Mouse (Mus musculus): ENCODE data around the gene Adgrl4.

Adgrl4 gene

GRCm38 (mm10) chr3:151488853-151489252 is 51.2 kb downstream of the Adgrl4 start:
- no peak for DNase-seq (ENCODE audit: low read depth, low spot score)

GRCm38 (mm10) chr3:151505606-151506005 is 67.9 kb downstream of the Adgrl4 start:
- no peak for DNase-seq (ENCODE audit: low read depth, low spot score)

- no peak for DNase-seq (ENCODE audit: low read depth, low spot score)
Measured at GRCm38 (mm10) chr3:151511184-151511583, 73.5 kb downstream of the Adgrl4 start.

- DNase-seq (ENCODE audit: low read depth, low spot score) = no peak
Measured at GRCm38 (mm10) chr3:151547182-151547581, 109.5 kb downstream of the Adgrl4 start.

GRCm38 (mm10) chr3:151551002-151551401 is 113.3 kb downstream of the Adgrl4 start:
- peak; percentile 39 for DNase-seq (ENCODE audit: low read depth, low spot score)

- no peak for DNase-seq (ENCODE audit: low read depth, low spot score)
Measured at GRCm38 (mm10) chr3:151556635-151557034, 118.9 kb downstream of the Adgrl4 start.

- no peak for DNase-seq (ENCODE audit: low read depth, low spot score)
Measured at GRCm38 (mm10) chr3:151557125-151557524, 119.4 kb downstream of the Adgrl4 start.

- no peak for DNase-seq (ENCODE audit: low read depth, low spot score)
Measured at GRCm38 (mm10) chr3:151557607-151558006, 119.9 kb downstream of the Adgrl4 start.

- DNase-seq (ENCODE audit: low read depth, low spot score) = no peak
Measured at GRCm38 (mm10) chr3:151558374-151558773, 120.7 kb downstream of the Adgrl4 start.

- DNase-seq (ENCODE audit: low read depth, low spot score) = no peak
Measured at GRCm38 (mm10) chr3:151565664-151566621, 128.3 kb downstream of the Adgrl4 start.

GRCm38 (mm10) chr3:151566629-151567028 is 128.9 kb downstream of the Adgrl4 start:
- DNase-seq (ENCODE audit: low read depth, low spot score) = no peak

- DNase-seq (ENCODE audit: low read depth, low spot score) = no peak
Measured at GRCm38 (mm10) chr3:151567541-151567940, 129.9 kb downstream of the Adgrl4 start.

- DNase-seq (ENCODE audit: low read depth, low spot score) = no peak
Measured at GRCm38 (mm10) chr3:151572089-151572488, 134.4 kb downstream of the Adgrl4 start.

GRCm38 (mm10) chr3:151575292-151575691 is 137.6 kb downstream of the Adgrl4 start:
- no peak for DNase-seq (ENCODE audit: low read depth, low spot score)

GRCm38 (mm10) chr3:151576155-151576554 is 138.5 kb downstream of the Adgrl4 start:
- DNase-seq (ENCODE audit: low read depth, low spot score) = peak; percentile 43

GRCm38 (mm10) chr3:151591904-151592303 is 154.2 kb downstream of the Adgrl4 start:
- no peak for DNase-seq (ENCODE audit: low read depth, low spot score)
